Mouse (Mus musculus) bone marrow macrophage, adult 2 months (primary cell): ENCODE data around the gene Tssk1. TPM values are rescaled to one million over a fixed set of nuclear protein-coding genes. Genes with fewer than 3 reads are reported as not detected.

Source experiments
- H3K27ac ChIP-seq: 2 replicates; pipeline ENCODE4 v1.5.1; 2012; ENCODE audit warnings: low read depth, low read length; ENCODE audit not compliant: insufficient read depth
- H3K4me1 ChIP-seq: 2 replicates; pipeline ENCODE4 v1.6.1; 2012; ENCODE audit warnings: low read length; ENCODE audit not compliant: control insufficient read depth, insufficient read depth
- H3K4me3 ChIP-seq: 2 replicates; pipeline ENCODE4 v1.5.1; 2012; ENCODE audit warnings: mild to moderate bottlenecking, low read length, moderate library complexity; ENCODE audit not compliant: insufficient read depth
- CTCF ChIP-seq: IDR thresholded peaks from 2 replicates; pipeline ENCODE4 v1.5.1; 2012; ENCODE audit warnings: low read depth, mild to moderate bottlenecking, low read length, moderate library complexity
- POLR2A ChIP-seq: IDR thresholded peaks from 2 replicates; pipeline ENCODE4 v1.6.1; 2012; ENCODE audit warnings: mild to moderate bottlenecking, low read depth, low read length, borderline replicate concordance
- polyA plus RNA-seq: library from polyadenylated mRNA; stranded (reverse); fragments of >200 nt; gene quantifications from 2 replicates; pipeline ENCODE4 v1.2.4, GENCODE M21; 2012; ENCODE audit not compliant: missing spikeins, insufficient read depth, insufficient read length

Tssk1 gene
- polyA plus RNA-seq, 1 experiment: not detected

- Histone ChIP-seq H3K4me3 (peak within 1 kb of the TSS; percentile 98), H3K4me1 (peaks cover 15% of the 10 kb centered on the region), H3K27ac (peak within 1 kb of the TSS; percentile 56)
- no peak for TF ChIP-seq POLR2A
- no peak for TF ChIP-seq CTCF
These were observed 2.5 kb upstream of the Tssk1 start, which contains the start of gene Gm20518 for GRCm38 (mm10) chr16:17891567-17891959. Gm20518 (minus strand) TSS chr16:17891671.

DNA sequence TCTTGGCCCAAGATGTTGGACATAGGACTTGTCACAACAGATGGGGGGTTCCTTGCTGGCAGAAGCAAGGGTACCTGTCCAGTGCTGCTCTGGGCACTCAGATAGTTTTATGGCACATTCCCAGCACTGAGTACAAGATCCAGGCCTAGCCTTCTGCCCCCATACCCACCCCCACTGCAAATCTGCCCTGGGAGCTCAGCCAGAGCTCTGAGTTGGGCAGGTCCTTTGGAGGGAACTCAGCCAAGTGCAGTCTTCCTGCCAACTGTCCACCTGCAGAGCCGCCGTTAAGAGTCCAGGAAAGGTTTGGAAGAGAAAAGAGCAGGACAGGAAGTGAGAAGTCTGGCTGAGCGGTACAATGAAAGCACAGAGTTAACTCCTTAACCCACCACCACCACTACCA lies 1.4 kb upstream of the Tssk1 start:
- TF ChIP-seq CTCF (no peak), POLR2A (no peak)
- peaks cover 15% of the 10 kb centered on the region for H3K4me1 ChIP-seq
- H3K4me3 ChIP-seq: no peak overlapping the region
- no peak overlapping the region for H3K27ac ChIP-seq

GRCm38 (mm10) chr16:17896091-17896490 lies 2.1 kb downstream of the Tssk1 start:
- TF ChIP-seq POLR2A (no peak), CTCF (no peak)

GRCm38 (mm10) chr16:17898462-17898861 lies 4.4 kb downstream of the Tssk1 start, which contains the start of the genes Dgcr2 and Tssk2:
Dgcr2 (minus strand) TSS chr16:17898562.
Tssk2 (plus strand) TSS chr16:17898637.
- no peaks in the 10 kb centered on the region for H3K4me1 ChIP-seq
- no peak for TF ChIP-seq CTCF
- TF ChIP-seq POLR2A: no peak
- no peak within 1 kb of the TSS for H3K4me3 ChIP-seq
- no peak within 1 kb of the TSS for H3K27ac ChIP-seq

More at GRCm38 (mm10) chr16:17896091-17896490, 2.1 kb downstream of the Tssk1 start:
- no peak overlapping the region for H3K4me3 ChIP-seq
- no peak overlapping the region for H3K27ac ChIP-seq
- peaks cover 6% of the 10 kb centered on the region for H3K4me1 ChIP-seq

DNA sequence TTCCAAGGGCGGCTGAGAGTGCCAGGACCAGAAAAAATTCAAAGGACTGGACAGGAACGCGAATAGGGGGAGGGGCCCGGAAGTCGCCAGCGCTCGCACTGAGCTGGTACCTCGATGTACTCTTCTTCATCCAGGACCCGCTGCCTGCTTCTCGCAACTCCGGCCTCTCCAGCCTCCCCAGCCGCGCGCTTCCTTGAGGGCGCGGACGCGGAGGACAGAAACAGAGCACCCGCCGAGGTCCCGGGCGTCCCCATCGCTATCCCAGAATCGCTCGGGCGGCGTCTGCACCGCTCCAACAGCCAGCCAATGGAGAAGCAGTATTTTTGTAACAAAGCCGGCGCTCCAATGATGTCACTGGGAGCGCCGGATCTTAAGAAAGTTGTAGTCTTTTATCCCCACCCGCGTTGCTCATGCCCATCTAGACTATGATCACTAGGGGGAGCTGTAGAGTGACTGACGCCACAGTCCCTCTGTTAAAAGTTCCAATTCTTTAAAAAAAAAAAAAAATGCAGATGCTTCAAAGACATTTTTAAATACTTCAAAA lies 17.1 kb downstream of the Tssk1 start, which contains the start of gene Ess2:
Ess2 (minus strand) TSS at position 297 of the 544 bp plus-strand sequence.
- no peak for TF ChIP-seq POLR2A
- peak; percentile 27; the same call in 1 of the 2 replicates for TF ChIP-seq CTCF
- peak within 1 kb of the TSS; percentile 44 for H3K27ac ChIP-seq
- peak within 1 kb of the TSS; percentile 96 for H3K4me3 ChIP-seq
- peaks cover 3% of the 10 kb centered on the region; the same call in 1 of the 2 replicates for H3K4me1 ChIP-seq

GRCm38 (mm10) chr16:17914307-17915249 lies 20.6 kb downstream of the Tssk1 start, which contains the start of gene Gsc2:
Gsc2 (minus strand) TSS chr16:17915059.
- Histone ChIP-seq H3K27ac (no peak within 1 kb of the TSS), H3K4me3 (peak within 1 kb of the TSS; percentile 31), H3K4me1 (peaks cover 3% of the 10 kb centered on the region; the same call in 1 of the 2 replicates)
- no peak for TF ChIP-seq POLR2A
- no peak for TF ChIP-seq CTCF

GRCm38 (mm10) chr16:17920586-17920985 lies 26.6 kb downstream of the Tssk1 start:
- Histone ChIP-seq H3K4me1 (0 out of 2 replicates have a peak, but pooled peaks cover 6% of the 10 kb centered on the region), H3K27ac (no peak overlapping the region), H3K4me3 (no peak overlapping the region)
- TF ChIP-seq POLR2A (no peak), CTCF (no peak)

- Histone ChIP-seq H3K4me3 (peak overlapping the region; percentile 88), H3K27ac (peak overlapping the region; percentile 87), H3K4me1 (0 out of 2 replicates have a peak, but pooled peaks cover 6% of the 10 kb centered on the region)
- TF ChIP-seq CTCF (no peak), POLR2A (no peak)
These were observed 27.5 kb downstream of the Tssk1 start for GRCm38 (mm10) chr16:17921325-17922162.

GRCm38 (mm10) chr16:17922163-17922538 lies 28.1 kb downstream of the Tssk1 start:
- H3K4me1 ChIP-seq: peaks cover 10% of the 10 kb centered on the region; the same call in 1 of the 2 replicates
- H3K27ac ChIP-seq: peak overlapping the region; percentile 44
- H3K4me3 ChIP-seq: peak overlapping the region; percentile 88
- no peak for TF ChIP-seq CTCF
- 0 out of 2 replicates have a peak, but pooled peaks have one; percentile 20 for TF ChIP-seq POLR2A
